Mouse (Mus musculus) layer of hippocampus, postnatal 14 days (tissue): ENCODE data around the gene Slc17a7. TPM values are rescaled to one million over a fixed set of nuclear protein-coding genes. Genes with fewer than 3 reads are reported as not detected.
"Not testable (repeated sequence)": the region's sequence is repeated elsewhere in the genome, so short reads cannot be mapped to it uniquely, and the experiment has no call there.

Source experiments
- DNase-seq, 2 experiments: peaks; one replicate each; pipeline ENCODE4 v3.0.0; 2021 to 2022; ENCODE audit warnings: low spot score in 2 of 2, mixed read lengths in 1 of 2
- total RNA-seq, 2 experiments: library from RNA; stranded (reverse); gene quantifications; 2 replicates each; pipeline ENCODE4 v1.2.3; 2021

Gene Slc17a7
- total RNA-seq, 2 experiments from 2014 or later: 1,582 to 1,636 TPM

DNA sequence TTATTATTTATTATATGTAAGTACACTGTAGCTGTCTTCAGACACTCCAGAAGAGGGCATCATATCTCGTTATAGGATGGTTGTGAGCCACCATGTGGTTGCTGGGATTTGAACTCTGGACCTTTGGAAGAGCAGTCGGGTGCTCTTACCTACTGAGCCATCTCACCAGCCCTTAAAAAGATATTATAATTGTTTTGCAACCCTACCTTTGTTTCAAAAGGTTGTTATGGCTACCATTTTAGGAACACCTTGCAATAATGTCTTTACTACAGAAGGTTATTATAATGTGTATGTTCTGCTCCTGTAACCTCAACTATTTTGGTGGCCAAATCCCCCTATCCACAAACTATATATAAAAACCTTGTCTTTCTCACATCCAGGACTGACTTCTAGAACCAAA, 10.7 kb upstream of the Slc17a7 start:
- not testable (repeated sequence) for DNase-seq

DNA sequence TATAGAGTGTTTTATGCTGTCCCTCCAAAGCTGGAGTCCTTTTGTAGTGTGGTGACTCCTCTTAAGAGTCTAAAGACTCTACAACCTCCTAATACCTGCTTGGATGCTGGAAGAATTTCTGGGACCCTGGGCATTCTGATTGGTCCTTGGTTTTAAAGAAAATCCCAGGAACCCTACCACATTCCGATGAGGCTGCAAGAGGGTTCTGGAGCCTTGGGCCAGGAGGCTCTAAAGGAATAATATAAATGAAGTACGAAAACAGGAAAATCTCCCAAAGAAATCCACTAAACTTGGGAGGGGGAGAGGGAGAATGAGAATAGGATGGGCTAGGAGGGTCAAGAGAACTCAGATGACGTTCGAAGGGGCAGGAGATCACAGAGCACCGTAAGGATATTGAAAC, 10.2 kb upstream of the Slc17a7 start:
- no peak for DNase-seq

DNA sequence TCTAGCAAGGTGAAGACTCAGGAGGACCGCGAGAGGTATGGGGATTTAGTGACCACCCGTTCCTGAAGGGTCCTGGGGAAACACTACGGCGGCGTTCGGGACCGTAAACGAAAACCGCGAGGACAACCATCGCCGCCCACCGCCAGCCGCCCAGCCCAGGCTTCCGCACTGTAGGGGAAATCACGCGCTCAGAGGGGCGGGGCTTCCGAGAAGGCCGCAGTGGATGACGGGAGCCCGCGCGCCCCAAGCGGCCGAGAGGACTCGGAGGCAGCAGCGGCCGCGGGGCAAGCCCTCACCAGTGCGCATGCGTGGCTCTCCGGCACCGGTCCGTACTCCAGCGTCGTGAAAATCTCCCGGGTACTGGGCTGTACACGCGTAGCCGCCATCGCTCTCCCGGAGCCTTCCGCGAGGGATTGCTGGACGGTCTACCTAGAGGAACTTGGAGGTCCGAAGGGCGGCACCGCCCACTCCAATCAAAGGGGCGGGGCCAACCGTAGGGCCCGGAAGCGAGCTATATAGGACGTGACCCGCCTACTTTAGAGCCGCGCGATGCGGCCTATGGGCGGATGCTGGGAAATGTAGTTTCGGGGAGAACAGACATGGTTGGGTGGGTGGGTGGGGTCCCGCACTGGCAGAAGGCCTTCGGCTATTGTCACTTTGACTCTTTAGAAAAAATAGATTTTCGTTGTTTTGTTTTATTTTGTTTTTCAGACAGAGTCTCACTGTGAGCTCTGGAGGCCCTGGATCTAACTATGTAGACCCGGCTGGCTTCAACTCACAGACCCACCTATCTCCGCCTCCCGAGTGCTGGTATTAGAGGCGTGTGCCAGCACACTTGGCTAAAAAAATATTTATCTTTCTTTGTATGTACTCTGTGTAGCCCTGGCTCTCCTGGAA, 9.4 kb upstream of the Slc17a7 start, which contains the start of the genes Pih1d1 and Aldh16a1:
Gene Pih1d1 (plus strand): TSS at position 208 of the 897 bp plus-strand sequence.
Gene Aldh16a1 (minus strand): TSS at position 489 of the 897 bp plus-strand sequence.
- peak; percentile 97 to 99 for DNase-seq

DNA sequence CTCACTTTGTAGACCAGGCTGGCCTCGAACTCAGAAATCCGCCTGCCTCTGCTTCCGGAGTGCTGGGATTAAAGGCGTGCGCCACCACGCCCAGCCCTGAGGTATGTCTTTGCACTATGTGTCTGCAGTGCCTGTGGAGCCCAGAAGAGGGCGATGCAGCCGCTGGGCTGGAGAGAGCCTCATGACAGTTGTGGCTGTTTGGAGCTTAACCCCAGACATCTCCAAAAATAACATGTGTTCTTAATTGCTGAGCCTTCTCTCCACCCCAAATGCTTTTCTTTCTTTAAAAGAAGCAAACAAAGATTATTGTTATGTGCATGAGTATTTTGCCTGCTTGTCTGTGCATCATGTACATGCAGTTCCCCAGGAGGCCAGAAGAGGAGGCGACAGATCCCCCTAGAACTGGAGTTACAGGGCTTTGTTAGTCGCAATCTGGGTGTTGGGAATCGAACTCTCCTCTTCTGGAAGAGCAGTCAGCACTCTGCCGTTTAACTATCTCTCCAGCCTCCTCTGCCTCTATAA, 8.7 kb upstream of the Slc17a7 start:
- no peak for DNase-seq

DNA sequence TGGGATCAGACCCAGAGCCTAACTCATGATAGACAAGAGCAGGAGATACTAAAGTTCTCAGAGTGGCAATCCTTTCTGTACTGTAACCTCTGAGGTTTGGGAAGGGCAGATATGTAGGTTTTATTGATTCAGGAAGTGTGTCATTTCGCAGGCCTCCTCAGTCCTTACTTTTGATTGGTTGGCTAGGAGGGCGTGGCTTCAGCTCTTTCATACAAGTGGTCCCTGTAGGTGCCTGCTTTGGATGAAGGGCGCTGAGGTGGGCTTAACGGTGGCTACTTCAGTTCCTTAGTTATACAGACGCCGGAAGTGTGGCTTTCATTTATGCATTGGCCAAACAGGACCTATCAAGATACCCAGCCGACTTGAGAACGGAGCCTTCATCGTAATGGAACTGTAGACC, 8.2 kb upstream of the Slc17a7 start:
- no peak for DNase-seq

DNA sequence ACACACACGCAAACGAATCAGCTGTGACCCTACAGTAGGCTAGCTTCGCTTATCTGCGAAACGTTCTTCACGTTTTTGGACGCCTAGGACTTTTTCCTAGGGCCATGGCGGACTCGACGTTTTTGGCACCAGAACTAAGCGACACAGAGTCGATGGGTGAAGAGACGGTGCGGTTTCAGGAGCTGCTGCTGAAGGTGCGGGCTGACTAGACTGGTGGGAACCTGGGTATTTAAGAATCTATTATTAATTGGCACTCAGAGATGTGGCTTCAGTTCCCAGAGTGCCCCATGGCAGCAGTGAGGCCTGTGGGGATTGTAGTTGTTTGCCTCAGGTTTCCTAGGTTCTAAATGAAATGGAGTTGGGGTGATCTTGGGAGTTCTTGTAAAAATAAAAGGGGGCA, 7.5 kb upstream of the Slc17a7 start:
- DNase-seq: no peak

DNA sequence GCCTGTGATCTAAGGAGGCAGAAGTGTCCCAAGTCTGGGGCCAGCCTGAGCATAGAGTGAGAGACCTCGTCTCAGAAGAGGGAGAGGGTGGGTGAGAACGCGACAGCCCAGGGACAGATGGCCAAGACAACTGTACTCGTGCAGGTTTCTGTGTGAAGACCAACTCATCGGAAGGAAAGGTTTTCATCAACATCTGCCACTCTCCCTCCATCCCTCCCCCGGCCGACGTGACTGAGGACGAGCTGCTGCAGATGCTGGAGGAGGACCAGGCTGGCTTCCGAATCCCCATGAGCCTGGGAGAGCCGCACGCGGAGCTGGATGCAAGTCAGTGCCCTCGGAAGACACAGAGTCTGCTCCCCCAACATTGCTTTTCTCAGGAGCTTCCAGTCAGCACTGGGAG, 6.3 kb upstream of the Slc17a7 start:
- no peak for DNase-seq

DNA sequence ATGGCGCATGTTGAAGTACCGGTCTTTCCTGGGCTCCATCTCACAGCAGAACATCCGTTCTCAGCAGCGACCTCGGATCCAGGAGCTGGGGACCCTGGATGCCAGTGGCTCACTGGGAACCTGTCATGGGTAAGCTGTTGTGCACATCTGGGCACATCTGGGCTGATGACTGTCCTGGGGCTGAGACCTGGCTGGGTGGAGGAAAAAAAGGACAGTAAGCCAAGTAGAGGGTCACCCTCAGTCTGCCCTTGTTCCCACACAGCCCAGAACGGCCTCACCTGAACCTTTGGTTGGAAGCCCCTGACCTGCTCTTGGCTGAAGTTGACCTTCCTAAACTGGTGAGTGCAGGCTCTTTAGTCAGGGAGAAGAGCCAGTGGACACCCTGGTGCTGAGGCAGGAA, 4.8 kb upstream of the Slc17a7 start:
- no peak for DNase-seq

DNA sequence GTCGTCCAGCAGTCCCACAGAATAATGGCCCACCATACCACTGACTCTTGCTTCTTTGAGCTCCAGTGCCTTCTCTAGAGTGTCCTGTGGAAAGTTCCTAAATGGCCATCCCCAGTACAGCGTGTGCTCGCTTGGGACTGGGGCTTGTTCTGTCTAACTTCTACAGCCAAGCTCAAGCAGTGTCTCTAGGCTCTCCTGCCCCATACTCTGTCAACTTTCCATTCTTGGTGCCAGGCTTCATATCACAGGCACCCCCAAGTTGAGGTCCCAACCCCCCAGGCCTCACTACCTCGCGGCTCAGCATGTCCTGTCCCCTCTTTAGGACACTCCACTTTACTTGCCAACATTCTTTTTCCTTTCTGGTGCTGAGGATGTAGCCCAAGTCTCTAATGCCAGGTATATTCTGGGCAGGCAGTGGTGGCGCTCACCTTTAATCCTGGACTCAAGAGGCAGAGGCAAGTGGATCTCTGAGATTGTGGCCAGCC, 3.4 kb upstream of the Slc17a7 start:
- no peak for DNase-seq

DNA sequence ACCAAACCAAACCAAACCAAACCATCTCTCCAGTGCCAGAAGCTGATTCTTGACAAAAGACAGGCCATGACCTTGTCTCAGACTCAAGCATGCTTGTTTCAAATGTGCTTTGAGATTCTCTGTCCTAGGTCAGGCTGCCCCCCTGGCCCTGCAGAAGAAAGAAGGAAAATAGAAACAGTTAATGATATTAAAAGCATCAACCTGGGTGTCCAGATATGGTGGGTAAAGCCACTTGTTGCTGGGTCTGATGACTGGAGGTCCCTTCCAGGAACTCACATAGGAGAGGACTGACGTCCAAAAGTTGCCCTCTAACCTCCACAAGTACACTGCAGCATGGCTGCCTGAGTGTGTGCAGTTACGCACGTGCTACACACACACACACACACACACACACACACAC, 2.9 kb upstream of the Slc17a7 start:
- DNase-seq: no peak

DNA sequence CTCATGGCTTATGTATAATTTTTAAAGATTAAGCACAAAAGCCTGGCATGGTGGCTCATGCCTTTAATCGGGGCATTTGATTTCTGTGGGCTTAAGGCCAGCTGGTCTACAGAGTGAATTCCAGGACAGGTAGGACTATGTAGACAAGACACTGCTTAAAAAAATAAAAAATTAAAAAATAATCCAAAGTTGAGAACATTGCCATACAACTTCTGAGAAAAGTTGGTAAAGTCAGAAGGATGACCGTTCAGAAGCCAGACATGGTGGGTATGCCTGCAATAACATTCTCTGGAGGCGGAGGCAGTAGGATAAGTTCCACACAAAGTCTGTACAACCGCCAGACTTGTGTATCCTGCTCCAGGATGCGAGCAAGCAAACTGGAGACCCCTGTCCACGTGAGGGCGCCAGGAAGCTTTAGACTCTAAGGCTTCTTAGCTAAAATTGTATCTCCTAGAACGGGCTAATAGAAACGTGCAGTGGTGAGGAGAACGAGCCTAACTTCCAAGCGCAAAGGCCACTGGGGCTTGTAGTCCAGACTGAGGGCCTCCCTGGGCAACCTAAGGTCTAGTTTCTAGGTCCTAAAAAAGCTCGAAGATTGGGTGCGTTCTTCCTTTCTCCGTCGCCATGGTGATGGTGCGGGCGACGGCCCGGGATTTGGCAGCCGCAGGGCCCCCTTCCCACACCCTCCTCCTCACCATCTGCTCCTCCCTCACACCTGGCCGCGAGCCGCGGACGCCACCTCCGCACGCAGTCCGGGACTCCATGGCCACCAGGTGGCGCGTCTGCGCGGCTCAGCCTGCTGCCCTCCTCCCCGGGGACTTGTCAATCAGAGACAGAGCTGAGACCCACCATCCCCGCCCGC, 1.9 kb upstream of the Slc17a7 start:
- peak; percentile 94 to 95 for DNase-seq

DNA sequence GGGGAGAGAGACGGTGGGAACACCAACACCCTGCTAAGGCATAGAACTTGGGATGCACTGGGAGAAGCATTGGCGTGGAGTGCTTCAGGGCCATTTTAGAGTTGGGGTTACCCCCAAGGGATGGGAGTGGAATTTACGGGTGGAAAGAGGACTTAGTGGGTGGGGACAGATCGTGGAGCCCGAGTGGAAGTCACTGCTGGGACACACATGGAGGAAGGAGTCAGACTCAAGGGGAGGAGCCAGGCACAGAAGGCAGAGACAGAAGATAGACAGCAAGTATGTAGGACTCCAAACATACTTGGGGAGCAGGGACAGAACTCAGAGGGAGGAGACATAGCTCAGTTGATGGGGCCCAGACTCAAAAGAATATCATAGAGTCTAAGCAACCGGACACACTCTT, 1.2 kb upstream of the Slc17a7 start:
- no peak for DNase-seq

DNA sequence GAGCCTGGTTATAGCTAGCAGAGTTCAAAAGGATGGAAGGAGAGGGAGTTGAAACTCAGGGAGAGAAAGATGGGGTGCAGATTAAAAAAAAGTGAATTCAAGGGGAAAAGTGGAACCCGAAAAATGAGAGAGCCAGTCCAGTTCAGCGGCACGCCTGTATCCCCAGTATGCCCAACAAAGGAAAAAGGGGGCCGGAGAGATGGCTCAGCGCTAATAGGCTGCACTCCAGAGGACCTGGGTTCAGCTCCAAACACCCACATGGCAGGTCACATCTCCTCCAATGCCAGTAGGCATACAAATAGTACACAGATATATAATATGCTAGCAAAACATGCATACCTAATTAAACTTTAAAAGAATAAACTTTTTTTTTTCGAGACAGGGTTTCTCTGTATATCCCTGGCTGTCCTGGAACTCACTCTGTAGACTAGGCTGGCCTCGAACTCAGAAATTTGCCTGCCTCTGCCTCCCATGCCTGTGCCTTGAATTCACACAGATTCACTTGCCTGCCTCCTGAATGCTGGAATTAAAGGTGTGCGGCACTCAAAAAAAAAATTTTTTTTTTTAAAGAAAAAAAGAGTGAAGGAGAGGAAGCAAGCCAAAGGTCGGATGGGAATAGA, 643 bp upstream of the Slc17a7 start:
- no peak for DNase-seq

DNA sequence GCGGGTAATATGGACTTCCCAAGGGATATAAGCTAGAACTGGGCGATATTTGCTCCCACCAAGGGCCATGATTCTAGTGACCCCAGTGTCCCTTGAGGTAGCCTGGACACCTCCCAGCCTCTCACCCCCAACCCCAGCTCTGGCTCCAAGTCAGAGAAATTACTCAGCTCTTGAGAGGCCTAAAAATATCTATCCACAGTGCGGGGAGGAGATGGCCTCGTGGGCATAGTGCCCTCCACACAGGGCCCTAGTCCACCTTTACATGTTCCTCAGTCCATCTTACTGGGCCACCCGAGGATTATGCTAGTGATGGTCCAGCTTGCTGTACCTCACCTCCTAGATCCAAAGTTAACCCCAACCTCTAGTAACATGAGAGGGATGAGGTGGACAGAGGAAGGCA, 1.1 kb downstream of the Slc17a7 start:
- DNase-seq: no peak

DNA sequence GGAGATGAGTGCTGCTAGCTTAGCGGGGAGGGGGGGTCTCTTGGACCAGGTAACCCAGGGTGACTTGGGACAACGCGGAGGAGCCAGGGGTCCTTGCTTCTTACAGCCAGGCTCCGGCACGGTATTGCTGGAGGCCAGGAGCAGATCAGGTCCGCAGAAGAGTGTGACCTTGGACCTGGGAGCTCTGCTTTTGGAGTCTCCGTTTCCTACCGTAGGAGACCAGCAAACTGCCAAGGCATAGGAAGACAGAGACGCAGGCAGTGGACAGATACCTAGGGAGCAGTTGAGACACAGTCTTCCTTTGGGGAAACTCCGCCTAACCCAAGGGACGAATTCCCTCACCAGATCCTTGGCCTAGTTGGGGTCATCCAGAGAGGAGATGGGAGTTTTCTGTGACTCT, 2.0 kb downstream of the Slc17a7 start:
- no peak for DNase-seq

DNA sequence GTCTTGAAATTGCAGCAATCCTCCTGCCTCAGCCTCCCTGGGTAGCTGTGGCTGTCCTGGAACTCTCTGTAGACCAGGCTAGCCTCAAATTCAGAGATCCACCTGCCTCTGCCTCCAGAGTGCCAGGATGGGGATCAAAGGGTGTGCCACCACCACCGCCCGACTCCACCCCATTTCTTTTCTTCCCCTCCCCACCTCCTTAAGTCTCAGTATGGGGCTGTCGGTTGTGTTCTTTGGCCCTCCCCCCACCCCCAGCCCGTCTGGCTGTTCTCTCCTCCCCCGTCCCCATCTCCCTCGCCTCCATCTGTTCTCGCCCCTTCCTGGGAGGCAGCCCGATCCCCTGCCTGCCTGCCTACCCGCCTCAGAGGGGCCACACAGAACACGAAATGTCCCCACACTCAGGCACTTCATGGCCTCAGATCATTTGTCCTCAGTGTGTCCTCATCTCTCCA, 3.2 kb downstream of the Slc17a7 start:
- DNase-seq: peak in 1 of 2 experiments; percentile 64

DNA sequence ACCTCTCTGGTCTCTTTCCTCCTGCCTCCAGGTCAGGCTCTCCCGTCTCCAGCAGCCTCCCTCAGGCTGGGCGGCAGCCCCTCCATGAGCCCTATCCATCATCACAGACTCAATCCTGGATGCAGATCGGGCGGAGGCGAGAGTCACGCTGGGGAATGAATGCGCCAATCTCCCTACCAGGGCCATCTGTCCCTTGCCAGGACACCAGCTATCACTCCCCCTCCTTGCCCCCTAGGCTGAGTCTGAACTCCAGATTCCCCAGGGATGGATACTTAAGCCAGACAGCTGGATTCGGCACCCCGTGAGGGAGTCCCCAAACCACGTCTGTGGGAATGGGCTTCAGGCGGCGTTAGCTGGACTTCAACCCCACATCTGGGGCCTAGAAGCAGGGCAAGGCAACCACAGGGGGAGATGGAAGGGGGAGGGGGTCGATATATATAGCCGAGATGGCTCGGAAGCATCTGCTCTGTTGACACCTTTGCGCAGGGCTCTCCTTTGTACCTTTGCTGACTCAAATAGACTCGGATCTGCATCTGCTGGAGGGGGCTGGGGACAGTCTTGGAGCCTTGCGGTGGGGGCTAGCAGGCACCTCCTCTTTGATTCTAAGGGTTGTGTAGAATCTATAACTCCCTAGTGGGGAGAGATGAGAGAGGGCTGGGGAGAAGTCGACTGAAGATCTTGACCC, 4.2 kb downstream of the Slc17a7 start:
- DNase-seq: peak in 1 of 2 experiments; percentile 62

DNA sequence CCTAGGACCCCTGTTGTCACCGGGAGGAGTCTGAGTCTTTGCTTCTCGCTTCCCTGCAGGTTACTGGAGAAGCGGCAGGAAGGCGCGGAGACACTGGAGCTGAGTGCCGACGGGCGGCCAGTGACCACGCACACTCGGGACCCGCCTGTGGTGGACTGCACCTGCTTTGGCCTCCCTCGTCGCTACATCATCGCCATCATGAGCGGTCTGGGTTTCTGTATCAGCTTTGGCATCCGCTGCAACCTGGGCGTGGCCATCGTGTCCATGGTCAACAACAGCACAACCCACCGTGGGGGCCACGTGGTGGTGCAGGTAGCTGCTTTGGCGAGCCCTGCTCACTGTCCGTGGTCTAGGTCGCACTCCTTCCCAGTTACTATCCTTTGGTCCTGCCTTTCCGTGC, 4.9 kb downstream of the Slc17a7 start:
- no peak for DNase-seq

DNA sequence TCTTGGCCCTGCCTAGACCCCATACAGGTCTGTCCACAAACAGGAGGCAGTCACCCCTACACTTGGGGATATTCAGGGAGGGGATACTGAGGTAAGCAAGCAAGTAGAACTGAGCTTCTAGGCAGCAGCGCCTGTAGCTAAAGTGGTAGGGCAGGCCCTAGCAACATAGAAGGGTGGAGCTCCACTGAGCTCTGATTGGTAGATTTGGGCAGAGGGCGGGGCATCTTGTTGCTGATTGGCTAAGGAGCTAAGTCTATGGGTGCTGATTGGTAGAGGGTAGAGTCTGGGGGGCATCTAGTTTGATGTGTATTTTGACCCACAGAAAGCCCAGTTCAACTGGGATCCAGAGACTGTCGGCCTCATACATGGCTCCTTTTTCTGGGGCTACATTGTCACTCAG, 5.7 kb downstream of the Slc17a7 start:
- peak in 1 of 2 experiments; percentile 65 for DNase-seq

DNA sequence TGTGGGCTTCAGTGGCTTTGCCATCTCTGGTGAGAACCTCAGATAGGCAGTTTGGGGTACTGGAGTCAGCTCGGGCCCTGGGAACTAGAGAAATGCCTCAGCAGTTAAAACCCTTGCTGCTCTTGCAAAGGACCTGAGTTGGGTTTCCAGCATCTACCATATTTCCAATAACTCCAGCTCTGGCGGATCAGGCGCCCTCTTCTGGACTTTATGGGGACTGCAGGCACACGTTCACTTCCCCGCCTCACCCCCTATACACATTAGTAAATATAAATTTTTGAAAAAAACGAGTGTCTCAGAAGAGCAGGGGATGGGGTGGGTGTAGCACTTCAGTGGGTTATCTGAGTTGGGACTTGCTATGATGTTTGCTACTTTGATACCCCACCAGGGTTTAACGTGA, 9.2 kb downstream of the Slc17a7 start:
- DNase-seq: no peak
